Mouse (Mus musculus) frontal cortex, postnatal 25 days (tissue): ENCODE data around the gene Olfr1023.

ENCODE experiments used
- DNase-seq, 2 experiments: peaks; one replicate each; pipeline ENCODE4 v3.0.0; 2022; ENCODE audit warnings: low spot score in 2 of 2

The Olfr1023 gene

DNA sequence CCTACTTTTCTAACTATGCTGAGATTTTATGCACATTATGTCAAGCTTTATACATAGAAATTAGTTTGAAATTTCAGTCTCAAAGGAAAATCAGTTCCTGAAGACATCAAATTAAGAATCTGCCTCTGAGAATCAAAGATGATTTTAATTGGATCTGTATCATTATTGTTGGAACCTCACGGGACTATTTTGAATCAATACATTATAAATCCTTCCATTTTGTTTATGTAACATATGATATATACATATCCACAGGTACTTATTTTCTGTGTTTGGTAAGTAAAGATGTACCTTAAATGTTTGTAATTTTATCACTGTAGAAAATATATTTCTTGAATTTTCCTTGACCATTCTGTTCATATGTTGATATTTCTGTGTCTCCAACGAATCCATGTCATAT is at the start of gene Olfr1023:
Olfr1023 (plus strand) TSS at position 301 of the 400 bp plus-strand sequence.
- no peak for DNase-seq

DNA sequence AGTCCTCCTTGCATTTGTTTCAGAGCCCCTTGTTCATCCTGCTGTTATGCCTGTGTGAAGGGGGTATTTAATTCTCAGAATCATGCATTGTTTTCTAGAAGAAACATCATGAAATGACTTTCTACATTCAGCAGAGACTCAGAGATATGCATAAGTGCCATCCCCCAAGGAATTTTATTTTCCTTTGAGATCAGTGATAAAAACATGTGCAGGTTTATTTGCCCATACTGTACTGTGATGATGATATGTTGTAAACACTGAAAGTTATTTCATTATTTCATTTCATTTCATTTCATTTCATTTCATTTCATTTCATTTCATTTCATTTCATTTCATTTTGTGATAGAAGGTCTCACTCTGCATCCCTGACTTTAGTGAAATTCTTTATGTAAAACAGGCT is 40.1 kb upstream of the Olfr1023 start, which contains the start of gene Olfr1019:
Olfr1019 (minus strand) TSS at position 101 of the 400 bp plus-strand sequence.
- DNase-seq: no peak

DNA sequence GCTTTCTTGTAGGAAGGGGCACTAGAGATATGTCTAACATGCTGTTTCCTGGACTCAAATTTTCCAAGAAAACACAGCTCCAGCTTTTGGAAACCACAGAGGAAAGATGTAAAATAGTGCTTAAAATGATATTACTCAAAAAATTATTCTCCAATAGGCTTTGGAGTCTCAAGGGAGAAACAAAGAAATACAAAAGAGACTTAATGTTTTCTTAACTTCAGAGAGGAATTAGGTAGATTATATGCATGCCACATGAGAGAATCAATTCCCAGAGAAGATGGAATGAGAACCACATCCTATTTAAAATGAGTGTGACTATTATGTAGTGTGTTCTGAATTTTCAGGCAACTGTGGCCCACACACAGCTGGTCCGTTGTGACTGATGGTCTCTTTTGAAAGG is 38.7 kb upstream of the Olfr1023 start, which contains the start of gene Olfr1020:
Olfr1020 (plus strand) TSS at position 301 of the 400 bp plus-strand sequence.
- no peak for DNase-seq

GRCm38 (mm10) chr2:85868294-85868693 is 17.1 kb upstream of the Olfr1023 start, which contains the start of gene Olfr1022:
Gene Olfr1022, plus strand, starts transcription at chr2:85868594.
- DNase-seq: no peak

- DNase-seq: no peak
These were observed 19.5 kb downstream of the Olfr1023 start, which contains the start of gene Olfr1024 for GRCm38 (mm10) chr2:85904952-85905351. Gene Olfr1024, minus strand, starts transcription at chr2:85905052.

DNA sequence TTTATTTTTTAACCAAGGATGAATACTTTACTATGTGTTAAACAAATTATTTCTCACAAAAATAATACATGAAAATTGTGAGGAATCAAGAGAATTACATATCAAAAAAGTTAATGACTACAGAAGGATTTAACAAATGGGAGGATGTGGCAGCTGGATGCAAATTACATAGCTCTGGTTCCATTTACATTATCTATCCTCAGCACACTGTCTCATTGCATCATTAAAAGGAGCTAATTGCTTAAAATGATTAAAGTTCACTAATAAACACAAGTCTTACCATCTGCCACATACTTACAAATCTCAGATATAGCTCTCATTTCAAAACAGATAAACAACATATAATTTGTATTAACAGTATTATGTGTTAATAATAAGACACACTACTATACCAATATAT is 27.8 kb downstream of the Olfr1023 start:
- no peak for DNase-seq

DNA sequence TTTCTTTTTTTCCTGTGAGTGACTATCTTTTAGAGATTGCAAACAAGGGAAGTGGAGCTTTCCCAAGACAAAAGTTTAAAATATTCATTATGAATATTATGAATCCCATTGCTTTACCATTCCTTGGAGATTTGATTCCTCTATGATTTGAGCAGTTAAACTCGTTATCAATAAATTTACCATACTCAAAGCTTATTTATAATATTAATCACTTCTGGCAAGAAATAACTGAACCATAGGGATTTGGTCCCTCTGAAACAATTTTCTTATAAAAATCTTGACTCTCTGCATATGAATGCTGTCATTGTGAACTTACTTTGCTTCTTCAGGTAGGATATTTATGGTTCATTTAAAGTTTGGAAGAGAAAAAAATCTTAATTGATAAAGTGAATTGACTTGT is 29.5 kb downstream of the Olfr1023 start, which contains the start of gene Olfr1025-ps1:
Olfr1025-ps1 (plus strand) TSS at position 301 of the 400 bp plus-strand sequence.
- no peak for DNase-seq

- DNase-seq: no peak
These were observed 35.8 kb downstream of the Olfr1023 start, which contains the start of gene Olfr1026 for GRCm38 (mm10) chr2:85921258-85921657. Gene Olfr1026, plus strand, starts transcription at chr2:85921558.
